Mouse (Mus musculus): ENCODE measurements around the gene Eef2kmt.
"Not testable (repeated sequence)": the region's sequence is repeated elsewhere in the genome, so short reads cannot be mapped to it uniquely, and the experiment has no call there.

Eef2kmt gene

DNA sequence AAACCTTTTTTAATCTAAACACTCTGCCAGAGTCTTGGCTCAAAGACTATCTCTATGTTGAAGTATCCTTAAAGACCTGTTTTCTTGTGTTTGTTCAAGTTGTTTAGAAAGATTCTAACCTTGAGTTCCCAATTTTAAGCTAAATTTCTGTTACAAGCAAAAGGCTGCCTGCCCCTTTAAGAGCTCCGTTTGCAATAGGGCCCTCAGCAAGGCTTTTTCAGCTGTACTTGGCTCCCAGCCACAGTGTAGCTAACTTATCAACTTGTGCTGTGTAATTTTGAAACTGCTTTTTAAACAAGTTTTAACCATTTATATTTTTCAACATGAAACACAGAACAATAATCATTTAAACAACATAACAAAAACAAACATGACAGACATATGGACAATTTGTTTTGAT is 29.2 kb downstream of the Eef2kmt start:
- DNase-seq (ENCODE audit: low spot score in 2 of 2): not testable (repeated sequence)

DNA sequence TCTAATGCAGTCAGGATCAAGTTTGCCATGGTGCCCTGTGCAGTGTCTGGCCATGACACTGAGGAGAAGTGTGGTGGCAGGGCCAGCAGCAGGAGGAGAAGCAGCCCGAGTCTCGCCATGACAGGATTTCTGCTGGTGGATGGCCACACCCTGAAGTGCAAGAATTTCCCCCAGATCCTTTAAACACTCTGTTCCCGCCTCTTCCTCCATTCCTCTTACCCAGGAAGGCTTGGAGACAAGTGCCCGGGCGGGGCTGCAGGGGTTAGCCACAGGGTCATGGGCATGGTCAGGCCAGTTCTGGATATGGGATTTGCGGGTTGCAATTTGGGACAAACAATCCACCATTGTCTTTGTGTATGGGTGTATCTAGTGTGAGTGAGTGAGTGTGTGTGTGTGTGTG is 33.6 kb downstream of the Eef2kmt start, which contains the start of gene AU021092:
Gene AU021092, minus strand, starts transcription at position 160 of the 400 bp plus-strand sequence.
- DNase-seq (ENCODE audit: low spot score in 2 of 2): no peak

DNA sequence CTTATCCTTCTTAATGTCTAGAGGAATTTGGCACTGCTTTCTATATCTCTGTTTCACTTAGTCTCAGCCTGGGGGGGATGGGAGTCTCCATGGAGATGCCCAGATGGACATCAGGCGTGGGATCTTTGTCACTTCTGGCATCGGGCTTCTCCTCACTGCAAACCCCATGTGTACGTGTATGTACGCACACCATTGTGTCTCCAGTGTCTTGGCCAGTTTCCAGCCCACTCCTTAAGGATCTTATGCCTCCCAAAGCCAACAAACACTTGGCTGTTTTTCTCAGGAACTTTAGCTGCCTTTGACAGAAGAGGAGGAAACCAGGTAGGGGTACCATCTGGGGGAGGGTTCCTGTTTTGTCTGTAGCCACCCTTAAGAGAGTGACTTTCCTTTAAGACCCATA is 34.4 kb downstream of the Eef2kmt start:
- DNase-seq (ENCODE audit: low spot score in 2 of 2): no peak

DNA sequence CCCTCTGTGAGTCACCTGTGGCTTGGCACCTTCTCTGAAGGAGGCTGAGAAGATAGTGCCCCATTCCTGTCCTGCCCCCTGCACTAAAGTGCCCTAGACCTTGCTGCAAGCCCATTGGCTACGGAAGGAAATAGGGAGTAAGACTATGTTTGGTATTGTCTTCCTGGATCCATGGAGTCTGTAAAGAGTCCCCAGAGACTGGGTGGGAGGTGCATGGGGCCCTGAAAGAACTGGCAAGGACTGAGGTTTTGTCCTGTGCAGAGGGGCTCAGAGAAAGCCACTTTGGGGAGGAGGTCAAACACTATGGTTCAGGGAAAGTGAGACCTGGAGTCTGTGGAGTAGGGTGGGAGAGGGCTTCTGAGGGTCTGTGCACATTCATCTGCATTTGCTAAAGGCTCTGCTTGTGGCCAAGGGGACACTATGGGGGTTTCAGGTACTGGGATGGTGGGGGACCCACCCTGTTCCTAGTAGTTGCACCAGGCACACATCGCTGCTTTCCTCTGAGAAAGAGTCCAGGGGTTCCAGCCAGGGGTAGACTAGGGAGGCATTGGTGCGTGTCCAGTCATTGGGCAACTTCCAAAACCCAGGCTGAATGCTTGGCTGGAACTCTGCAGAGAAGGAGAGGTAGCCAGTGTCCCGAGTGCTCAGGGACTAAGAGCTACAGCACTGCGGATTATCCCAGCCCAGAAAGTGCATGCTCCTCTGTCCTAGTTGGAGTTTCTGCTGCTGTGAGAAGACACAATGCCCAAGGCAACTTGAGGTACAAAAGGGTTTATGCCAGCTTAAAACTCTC is 38.2 kb downstream of the Eef2kmt start:
- DNase-seq (ENCODE audit: low spot score in 2 of 2): no peak

DNA sequence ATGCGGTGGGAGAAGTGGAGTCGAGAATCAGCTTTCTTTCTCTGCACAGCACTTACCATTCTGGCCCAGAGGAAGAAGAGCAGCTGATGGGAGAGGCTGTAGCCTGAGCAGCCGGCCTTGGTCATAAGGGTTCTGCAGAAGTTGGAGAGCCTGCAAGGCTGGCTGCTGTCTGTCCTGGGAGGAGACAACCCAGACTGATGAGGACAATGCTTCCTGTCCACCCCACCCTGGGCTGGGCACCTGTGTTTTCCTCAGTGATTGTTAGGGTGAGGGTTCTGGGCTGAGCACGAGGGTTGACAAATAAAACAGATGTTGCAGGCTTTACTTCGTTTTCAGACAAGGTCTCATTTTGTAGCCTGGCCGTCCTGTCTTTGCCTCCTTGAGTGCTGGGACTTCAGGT is 39.1 kb downstream of the Eef2kmt start:
- no peak for DNase-seq (ENCODE audit: low spot score in 2 of 2)

DNA sequence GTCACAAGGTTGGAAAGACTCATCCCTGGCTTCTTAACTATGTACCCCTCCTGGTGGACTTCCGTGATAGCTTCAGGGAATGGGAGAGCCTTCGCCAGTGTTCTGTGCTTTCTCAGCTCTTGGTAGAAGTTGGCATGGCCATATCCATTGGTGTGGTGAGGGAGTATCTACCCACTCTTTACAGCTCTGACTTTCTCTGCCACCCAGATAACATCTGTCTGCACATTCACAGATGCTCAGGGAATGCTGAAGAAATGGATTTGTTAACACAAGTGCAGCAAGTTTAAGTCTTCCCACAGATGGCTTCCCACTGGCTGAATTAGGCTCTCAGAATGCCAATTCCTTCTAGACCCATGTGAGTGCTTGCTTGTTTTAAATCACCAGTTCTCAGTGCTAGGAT is 41.7 kb downstream of the Eef2kmt start:
- no peak for DNase-seq (ENCODE audit: low spot score in 2 of 2)

DNA sequence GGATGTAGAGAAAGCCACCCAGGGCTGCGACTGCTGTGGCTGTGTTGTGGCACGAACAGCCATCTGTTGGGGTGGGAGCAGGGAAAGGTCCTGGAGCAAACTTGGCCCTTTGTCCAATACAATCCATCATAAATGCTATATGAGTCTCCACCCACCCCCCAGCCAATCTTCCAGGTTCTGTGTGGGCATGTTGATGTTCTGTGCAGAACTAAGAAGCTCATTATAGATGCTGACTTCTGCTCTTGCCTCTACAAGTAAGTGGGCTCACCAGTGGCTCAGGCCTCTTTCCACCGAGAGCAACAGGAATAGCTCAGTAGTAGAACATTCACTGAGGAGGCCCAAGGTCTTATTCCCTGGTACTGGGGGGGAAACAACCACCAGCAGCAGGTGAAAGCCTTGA is 43.6 kb downstream of the Eef2kmt start:
- no peak for DNase-seq (ENCODE audit: low spot score in 2 of 2)

DNA sequence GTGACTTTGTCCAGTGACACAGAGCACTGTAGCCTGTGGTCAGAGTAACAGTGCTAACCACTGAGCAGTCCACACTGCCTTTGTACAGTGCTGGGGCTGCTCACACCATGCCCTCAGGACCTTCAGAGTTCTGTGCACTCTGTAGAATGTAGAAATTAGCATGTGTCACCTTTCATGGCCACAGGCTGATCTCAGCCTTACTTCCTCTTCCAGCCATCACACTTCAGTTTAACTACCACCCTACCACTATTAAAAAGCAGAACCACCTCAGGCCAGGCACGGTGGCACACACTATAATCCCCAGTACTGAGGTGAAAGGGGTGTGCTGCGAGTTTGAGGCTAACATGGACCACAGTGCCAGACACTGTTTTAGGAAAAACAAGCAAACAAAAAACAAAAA is 45.4 kb downstream of the Eef2kmt start:
- no peak for DNase-seq (ENCODE audit: low spot score in 2 of 2)

DNA sequence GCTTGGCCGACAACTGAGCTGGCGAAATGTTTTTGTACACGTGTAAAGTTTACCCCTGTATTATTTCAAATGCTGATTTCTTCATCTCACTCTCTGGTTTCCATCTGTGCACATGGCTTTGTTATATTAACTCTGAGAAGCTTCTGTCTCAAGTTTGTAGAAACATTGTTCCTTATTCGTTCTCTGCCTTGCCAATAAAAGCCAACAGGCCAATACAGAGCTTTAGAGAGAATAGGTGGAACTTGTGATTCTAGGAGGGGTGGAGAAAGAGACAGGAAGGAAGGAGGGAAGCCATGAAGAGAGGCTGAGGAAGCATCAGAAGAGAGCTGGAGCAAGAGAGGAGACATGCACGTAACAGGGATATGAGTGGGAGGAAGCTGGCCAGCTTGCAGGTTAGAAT is 49.7 kb downstream of the Eef2kmt start:
- no peak for DNase-seq (ENCODE audit: low spot score in 2 of 2)

DNA sequence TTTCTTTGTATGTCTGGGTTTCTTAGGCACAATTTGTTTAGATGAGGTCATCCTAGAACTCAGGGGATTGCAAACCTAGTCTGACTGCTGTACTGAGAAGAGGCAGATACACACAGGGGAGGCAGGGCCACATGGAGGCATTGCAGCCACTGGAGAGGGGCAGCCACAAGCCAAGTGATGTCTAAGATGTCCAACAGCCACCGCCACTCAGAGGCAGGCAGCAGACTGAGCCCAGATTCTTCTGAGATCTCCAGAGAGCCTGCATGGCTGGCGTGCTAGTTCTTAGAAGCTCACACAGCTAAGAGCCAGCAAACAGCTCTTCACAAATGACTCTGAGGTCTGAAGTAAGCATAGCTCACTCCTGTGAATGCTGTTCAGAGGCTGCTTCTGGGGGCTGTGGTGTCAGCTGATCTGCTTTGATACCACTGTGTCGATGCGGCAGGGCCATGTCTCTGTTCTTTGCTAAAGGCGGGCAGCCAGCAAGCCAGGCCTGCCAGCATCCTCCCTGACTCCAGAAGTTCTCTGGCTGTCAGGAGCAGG is 50.3 kb downstream of the Eef2kmt start:
- DNase-seq (ENCODE audit: low spot score in 2 of 2): no peak

DNA sequence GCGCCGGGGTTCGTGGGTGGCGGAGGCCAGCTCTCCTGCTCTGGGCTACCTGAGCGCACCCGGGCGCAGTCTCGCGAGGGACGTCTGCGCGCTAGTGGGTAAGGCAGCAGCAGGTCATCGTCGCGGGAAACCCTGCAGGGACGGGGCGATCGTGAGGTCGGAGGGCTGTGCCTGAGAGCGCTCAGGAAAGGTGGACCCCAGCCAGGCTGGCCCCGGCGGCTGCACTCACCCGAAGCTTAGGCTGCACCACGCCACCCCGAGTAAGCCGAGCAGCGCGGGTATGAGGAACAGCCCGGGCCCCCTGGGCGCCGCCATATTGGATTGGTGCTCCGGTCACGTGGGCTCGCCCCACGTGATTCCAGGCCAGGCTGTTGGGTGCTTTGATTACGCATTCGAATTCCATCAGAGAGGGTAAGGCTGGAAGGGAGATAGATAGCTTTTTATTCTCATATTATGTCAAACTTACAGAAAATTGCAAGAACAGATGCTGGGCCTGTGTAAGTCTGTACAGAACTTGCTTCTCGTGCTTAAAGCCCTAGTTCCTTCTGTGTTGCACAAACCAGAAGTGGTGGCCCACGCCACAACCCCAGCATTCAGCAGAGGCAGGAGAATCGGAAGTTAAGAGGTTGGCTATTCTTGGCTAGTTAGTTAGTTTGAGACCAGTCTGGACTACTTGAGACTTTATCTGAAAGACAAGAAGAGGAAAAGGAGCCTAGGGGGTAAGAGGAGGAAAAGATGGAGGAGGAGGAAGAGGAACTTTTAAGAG is 51.9 kb downstream of the Eef2kmt start, which contains the start of gene Nagpa:
Gene Nagpa, minus strand, starts transcription at position 345 of the 766 bp plus-strand sequence.
- peak; percentile 74 to 82 for DNase-seq (ENCODE audit: low spot score in 2 of 2)

DNA sequence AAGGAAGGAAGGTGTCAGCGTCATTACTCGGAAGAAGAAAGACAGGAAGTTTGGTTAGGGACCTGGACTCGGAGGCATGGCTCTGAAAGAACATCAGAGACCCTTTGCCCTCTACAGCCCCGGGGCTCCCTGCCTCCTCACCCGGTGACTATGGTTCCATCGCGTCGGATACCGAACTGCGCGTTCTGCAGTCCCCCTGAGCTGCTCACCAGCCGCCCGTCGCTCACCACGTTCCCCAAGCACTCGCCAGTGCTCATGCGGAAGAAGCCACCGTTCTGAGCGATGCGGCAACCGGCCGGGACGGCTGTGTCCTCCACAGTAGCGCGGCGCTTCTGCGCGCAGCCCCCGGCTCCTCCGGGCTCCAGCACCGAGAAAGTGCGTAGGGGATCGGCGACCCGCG is 52.6 kb downstream of the Eef2kmt start:
- DNase-seq (ENCODE audit: low spot score in 2 of 2): no peak

DNA sequence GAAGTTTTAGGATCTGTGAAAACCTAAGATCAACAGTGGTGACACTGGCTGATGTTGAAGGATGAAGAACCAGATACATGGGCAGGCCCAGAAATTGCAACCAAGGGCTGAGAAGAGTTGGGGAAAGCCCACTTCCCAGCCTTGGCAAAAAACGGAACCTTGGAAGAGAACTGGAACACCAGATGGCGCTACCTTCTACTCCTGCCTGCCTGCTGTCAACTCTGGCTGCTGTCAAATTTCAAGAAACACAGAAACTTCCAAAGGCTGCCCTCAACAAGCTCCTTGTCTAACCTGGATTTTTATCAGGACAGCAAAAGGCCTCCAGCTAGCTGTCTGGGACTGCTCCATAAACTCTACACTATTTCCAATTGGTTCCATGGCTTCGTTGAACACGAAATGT is 53.1 kb downstream of the Eef2kmt start:
- peak in 1 of 2 experiments; percentile 34 for DNase-seq (ENCODE audit: low spot score in 2 of 2)

DNA sequence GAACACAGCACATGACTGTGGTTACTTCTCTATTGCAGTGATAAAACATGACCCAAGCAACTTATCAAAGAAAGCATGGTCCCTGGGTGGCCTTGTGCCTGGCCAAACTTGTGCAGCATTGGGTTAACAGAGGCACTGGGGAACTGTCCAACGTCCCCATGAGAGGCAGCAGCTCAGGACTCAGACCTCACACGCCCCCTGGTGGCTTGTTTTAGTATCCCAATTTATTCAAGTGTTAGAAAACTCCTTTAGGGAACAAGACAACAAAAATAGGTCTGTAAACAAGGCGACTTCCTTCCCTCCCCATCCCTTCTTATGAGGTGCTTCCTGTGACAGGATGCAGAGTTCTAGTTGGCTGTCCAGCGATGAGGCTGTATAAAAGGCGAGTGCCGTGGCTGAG is 60.7 kb downstream of the Eef2kmt start:
- peak in 1 of 2 experiments; percentile 59 for DNase-seq (ENCODE audit: low spot score in 2 of 2)

Data from urinary bladder, postnatal 4 days (tissue).